Mouse (Mus musculus): ENCODE results near the gene Rbfox1. TPM values are rescaled to one million over a fixed set of nuclear protein-coding genes. Genes with fewer than 3 reads are reported as not detected.

The Rbfox1 gene
- total and polyA plus RNA-seq, 3 experiments = not detected

DNA sequence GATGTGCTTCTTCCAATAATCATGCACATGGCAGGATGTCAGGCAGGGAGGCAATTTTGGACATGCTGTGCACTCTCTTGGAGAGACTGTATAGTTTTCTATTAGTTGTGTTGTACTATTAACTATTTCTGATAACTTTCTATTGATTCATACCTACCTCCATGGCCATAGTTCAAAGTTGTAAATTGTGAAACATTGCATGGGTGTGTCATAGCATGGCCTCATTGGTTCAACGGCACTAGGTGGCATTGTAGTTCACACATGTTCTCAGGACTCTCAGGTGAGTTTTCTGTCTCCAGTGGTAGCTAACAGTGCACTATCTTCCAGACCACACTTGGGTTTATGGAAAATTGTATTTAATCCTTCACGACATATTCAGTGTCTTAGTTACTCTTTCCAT is 699.5 kb downstream of the Rbfox1 start:
- H3K4me1 ChIP-seq (ENCODE audit: control insufficient read depth in 1 of 2, insufficient read depth in 2 of 2, low read length in 2 of 2) = no peaks in the 10 kb centered on the region
- no peaks in the 10 kb centered on the region for H3K36me3 ChIP-seq (ENCODE audit: control insufficient read depth in 1 of 2, insufficient read depth in 2 of 2, low read length in 2 of 2)
- no peak overlapping the region for H3K9ac ChIP-seq (ENCODE audit: control insufficient read depth, low read depth, low read length, poor library complexity, severe bottlenecking)
- TF ChIP-seq E2F4 (IDR thresholded peaks at IDR 0.05; ENCODE audit: borderline replicate concordance, low read depth, low read length) (no peak), RAD21 (IDR thresholded peaks at IDR 0.05; ENCODE audit: low read depth, low read length) (no peak), ZC3H11A (IDR thresholded peaks at IDR 0.05; ENCODE audit: low read depth, low read length) (no peak), SIN3A (IDR thresholded peaks at IDR 0.05; ENCODE audit: low read length) (no peak), GABPA (IDR thresholded peaks at IDR 0.05; ENCODE audit: low read depth, low read length) (no peak), MEF2A (IDR thresholded peaks at IDR 0.05; ENCODE audit: extremely low read depth, insufficient replicate concordance, low read depth, low read length, poor library complexity, severe bottlenecking) (no peak), BHLHE40 (IDR thresholded peaks at IDR 0.05; ENCODE audit: borderline replicate concordance, low read depth, low read length) (no peak), POLR2AphosphoS5 (IDR thresholded peaks at IDR 0.05; ENCODE audit: borderline replicate concordance, low read depth, low read length) (no peak)
- H3K4me3 ChIP-seq (ENCODE audit: control insufficient read depth in 1 of 2, insufficient read depth in 1 of 2, low read depth in 2 of 2, low read length in 2 of 2) = no peak overlapping the region
- no peaks in the 10 kb centered on the region for H3K9me3 ChIP-seq (replicated peaks; ENCODE audit: insufficient read depth, low read length)
- H3K27ac ChIP-seq (ENCODE audit: control insufficient read depth, low read depth, low read length) = no peak overlapping the region
- DNase-seq (ENCODE audit: low read depth, low spot score) = no peak
- no peaks in the 10 kb centered on the region for H3K79me2 ChIP-seq (ENCODE audit: control insufficient read depth, insufficient read depth, low read length, poor library complexity)
- no peaks in the 10 kb centered on the region for H3K27me3 ChIP-seq (ENCODE audit: control insufficient read depth in 1 of 2, insufficient read depth in 2 of 2, low read length in 2 of 2)

DNA sequence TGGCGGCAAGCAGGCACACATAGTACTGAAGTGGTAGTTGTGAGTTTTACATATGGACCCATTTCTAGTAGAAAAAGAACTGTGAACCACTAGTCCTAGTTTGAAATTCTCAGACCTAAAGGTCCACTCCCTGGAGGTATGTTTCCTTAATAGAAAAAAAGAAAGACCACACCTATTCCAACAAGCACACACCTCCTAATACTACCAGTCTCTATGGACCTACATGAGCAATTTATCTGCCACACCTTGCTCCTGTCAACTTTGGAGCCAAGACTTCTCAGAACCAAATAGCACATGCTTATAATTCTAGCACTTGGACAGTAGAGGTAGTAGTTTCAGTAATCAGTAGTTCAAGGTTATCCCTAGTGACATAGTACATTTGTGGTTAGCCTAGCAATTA is 700.0 kb downstream of the Rbfox1 start:
- TF ChIP-seq CHD2 (IDR thresholded peaks at IDR 0.05; ENCODE audit: low read length) = no peak
- TF ChIP-seq USF2 (IDR thresholded peaks at IDR 0.05; ENCODE audit: borderline replicate concordance in 1 of 2, insufficient read depth in 1 of 2, low read depth in 1 of 2, low read length in 2 of 2) = no peak
- TF ChIP-seq ZMIZ1 (IDR thresholded peaks at IDR 0.05; ENCODE audit: low read depth, low read length) = no peak
- no peak for TF ChIP-seq TAL1 (IDR thresholded peaks at IDR 0.05; ENCODE audit: low read length)
- no peak for TF ChIP-seq USF1 (IDR thresholded peaks at IDR 0.05; ENCODE audit: low read depth, low read length)
- TF ChIP-seq ZC3H11A (IDR thresholded peaks at IDR 0.05; ENCODE audit: low read depth, low read length) = no peak
- no peak for TF ChIP-seq MXI1 (IDR thresholded peaks at IDR 0.05; ENCODE audit: low read depth, low read length)
- TF ChIP-seq GATA1 (IDR thresholded peaks at IDR 0.05; ENCODE audit: low read depth, low read length) = no peak
- TF ChIP-seq KAT2A (conservative IDR thresholded peaks at IDR 0.05; ENCODE audit: low read depth, low read length) = no peak
- no peak overlapping the region for H3K9ac ChIP-seq (ENCODE audit: control insufficient read depth, low read depth, low read length, poor library complexity, severe bottlenecking)
- H3K9me3 ChIP-seq (replicated peaks; ENCODE audit: insufficient read depth, low read length) = no peaks in the 10 kb centered on the region

More for the DNA sequence above, 700.0 kb downstream of the Rbfox1 start:
- Histone ChIP-seq H3K36me3 (ENCODE audit: control insufficient read depth in 1 of 2, insufficient read depth in 2 of 2, low read length in 2 of 2) (no peaks in the 10 kb centered on the region), H3K4me1 (ENCODE audit: control insufficient read depth in 1 of 2, insufficient read depth in 2 of 2, low read length in 2 of 2) (no peaks in the 10 kb centered on the region), H3K27ac (ENCODE audit: control insufficient read depth, low read depth, low read length) (no peak overlapping the region), H3K27me3 (ENCODE audit: control insufficient read depth in 1 of 2, insufficient read depth in 2 of 2, low read length in 2 of 2) (no peaks in the 10 kb centered on the region), H3K4me3 (ENCODE audit: control insufficient read depth in 1 of 2, insufficient read depth in 1 of 2, low read depth in 2 of 2, low read length in 2 of 2) (no peak overlapping the region), H3K79me2 (ENCODE audit: control insufficient read depth, insufficient read depth, low read length, poor library complexity) (no peaks in the 10 kb centered on the region)
- no peak for DNase-seq (ENCODE audit: low read depth, low spot score)
